In the genomic region with DNA sequence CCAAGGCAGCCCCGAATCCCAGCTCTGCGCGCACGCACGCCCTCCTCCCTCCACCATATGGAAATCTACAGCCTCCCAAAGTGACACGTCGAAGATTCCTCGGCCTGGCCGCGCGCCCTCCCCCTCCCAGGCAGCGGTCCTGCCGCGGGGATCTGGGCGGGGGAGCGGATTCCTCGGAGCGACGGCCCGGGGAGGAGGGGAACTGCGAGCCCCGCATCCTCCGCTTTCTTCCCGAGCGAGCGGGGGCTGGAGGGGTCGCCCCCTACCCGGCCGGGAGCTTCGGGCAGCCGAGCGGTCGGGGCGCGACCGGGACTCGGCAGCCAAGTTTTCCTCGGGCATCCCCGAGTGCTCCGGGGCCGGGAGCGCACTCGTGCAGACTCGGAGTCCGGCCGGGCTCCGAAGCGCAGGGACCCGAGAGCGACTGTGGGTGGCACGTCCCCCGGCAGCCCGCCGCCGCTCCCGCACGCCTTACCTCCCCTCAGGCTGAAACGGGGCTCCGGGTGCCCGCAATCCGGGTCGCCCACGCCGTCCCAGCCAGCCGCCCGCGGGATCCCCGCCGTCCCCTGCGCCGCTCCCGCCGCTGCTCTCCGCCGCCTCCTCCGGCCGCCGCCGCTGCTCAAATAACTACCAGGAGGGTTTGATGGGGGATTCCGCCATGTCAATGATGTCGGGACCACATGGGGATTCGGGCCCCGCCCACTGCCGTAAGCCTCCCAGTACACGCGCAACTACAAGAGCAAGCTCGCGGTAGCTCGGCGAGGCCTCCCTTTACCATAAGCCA, we compare ENCODE assay signal across 8 mouse cellular contexts. TPM values are rescaled to one million over a fixed set of nuclear protein-coding genes. Genes with fewer than 3 reads are reported as not detected.
DNase-seq lines count a peak whose midpoint lies in the region; ATAC-seq lines count a peak whose summit lies in the region.

Gene Fndc3b, minus strand, starts transcription at position 660 of the 781 bp plus-strand sequence.

- H3K4me2 ChIP-seq in forebrain, embryonic 11.5 days (ENCODE audit: low read depth, low read length, severe bottlenecking) = peak within 1 kb of the TSS; percentile 51
- peak within 1 kb of the TSS; percentile 79 for H3K4me2 ChIP-seq in heart, embryonic 15.5 days
- H3K4me2 ChIP-seq in liver, embryonic 13.5 days = peak within 1 kb of the TSS; percentile 71
- H3K4me2 ChIP-seq in stomach, embryonic 14.5 days (replicated peaks; ENCODE audit: low read depth, low read length) = peak within 1 kb of the TSS; percentile 86

- ATAC-seq in forebrain, embryonic 11.5 days (replicated peaks; ENCODE audit: low FRiP score) = peak; percentile 90
- ATAC-seq in heart, embryonic 15.5 days (replicated peaks; ENCODE audit: insufficient number of reproducible peaks, insufficient read depth, low FRiP score, low read depth) = peak; percentile 83
- ATAC-seq in liver, embryonic 13.5 days (ENCODE audit: low read depth) = peak; percentile 70
- ATAC-seq in stomach, embryonic 14.5 days (ENCODE audit: insufficient number of reproducible peaks, insufficient read depth, low FRiP score, low read depth) = peak; percentile 83

- H3K9ac ChIP-seq in forebrain, embryonic 11.5 days (ENCODE audit: low read length) = peak within 1 kb of the TSS; percentile 83
- peak within 1 kb of the TSS; percentile 96 for H3K9ac ChIP-seq in heart, embryonic 15.5 days
- H3K9ac ChIP-seq in liver, embryonic 13.5 days = peak within 1 kb of the TSS; percentile 74
- H3K9ac ChIP-seq in stomach, embryonic 14.5 days (replicated peaks; ENCODE audit: low read depth, low read length) = peak within 1 kb of the TSS; percentile 91

- DNase-seq in B cell, adult 2 months = peak; percentile 92 to 95
- peak; percentile 86 for DNase-seq in brain, embryonic 18.5 days (ENCODE audit: low read depth, low spot score)
- DNase-seq in forebrain, embryonic 11.5 days (ENCODE audit: low spot score) = peak; percentile 96
- DNase-seq in kidney, postnatal 14 days = peak; percentile 96
- peak; percentile 67 for DNase-seq in liver, embryonic 13.5 days
- peak; percentile 86 to 88 for DNase-seq in natural killer cell, adult 2 months (ENCODE audit: low spot score in 2 of 2)

- peak within 1 kb of the TSS; percentile 78 for H3K4me3 ChIP-seq in forebrain, embryonic 11.5 days (ENCODE audit: low read depth, low read length)
- H3K4me3 ChIP-seq in heart, embryonic 15.5 days = peak within 1 kb of the TSS; percentile 70
- peak within 1 kb of the TSS; percentile 69 for H3K4me3 ChIP-seq in liver, embryonic 13.5 days (replicated peaks)
- peak within 1 kb of the TSS; percentile 80 for H3K4me3 ChIP-seq in stomach, embryonic 14.5 days (ENCODE audit: low read depth, low read length)

- H3K9me3 ChIP-seq in forebrain, embryonic 11.5 days (ENCODE audit: control insufficient read depth, low read length) = no peaks in the 10 kb centered on the region
- H3K9me3 ChIP-seq in heart, embryonic 15.5 days (replicated peaks) = no peaks in the 10 kb centered on the region
- no peaks in the 10 kb centered on the region for H3K9me3 ChIP-seq in liver, embryonic 13.5 days (replicated peaks)
- no peaks in the 10 kb centered on the region for H3K9me3 ChIP-seq in stomach, embryonic 14.5 days (ENCODE audit: control insufficient read depth, low read depth, low read length)

- peak within 1 kb of the TSS; percentile 91 for H3K27ac ChIP-seq in forebrain, embryonic 11.5 days (ENCODE audit: low read depth, low read length)
- H3K27ac ChIP-seq in heart, embryonic 15.5 days = peak within 1 kb of the TSS; percentile 98
- H3K27ac ChIP-seq in liver, embryonic 13.5 days = peak within 1 kb of the TSS; percentile 80
- peak within 1 kb of the TSS; percentile 96 for H3K27ac ChIP-seq in stomach, embryonic 14.5 days (ENCODE audit: low read length)

- peaks cover 3% of the 10 kb centered on the region for H3K4me1 ChIP-seq in forebrain, embryonic 11.5 days (replicated peaks; ENCODE audit: control insufficient read depth, insufficient read depth, low read length)
- peaks cover 23% of the 10 kb centered on the region for H3K4me1 ChIP-seq in heart, embryonic 15.5 days (replicated peaks)
- peaks cover 22% of the 10 kb centered on the region for H3K4me1 ChIP-seq in liver, embryonic 13.5 days (replicated peaks)
- peaks cover 23% of the 10 kb centered on the region for H3K4me1 ChIP-seq in stomach, embryonic 14.5 days (ENCODE audit: control insufficient read depth, insufficient read depth, low read length)

- peaks cover 4% of the 10 kb centered on the region; the same call in 1 of the 2 replicates for H3K27me3 ChIP-seq in forebrain, embryonic 11.5 days (ENCODE audit: control insufficient read depth, insufficient read depth, low read length)
- H3K27me3 ChIP-seq in heart, embryonic 15.5 days = no peaks in the 10 kb centered on the region
- peaks cover 52% of the 10 kb centered on the region for H3K27me3 ChIP-seq in liver, embryonic 13.5 days
- H3K27me3 ChIP-seq in stomach, embryonic 14.5 days (ENCODE audit: control insufficient read depth, insufficient read depth, low read length) = no peaks in the 10 kb centered on the region

- H3K36me3 ChIP-seq in forebrain, embryonic 11.5 days (ENCODE audit: control insufficient read depth, insufficient read depth, low read length) = no peaks in the 10 kb centered on the region
- H3K36me3 ChIP-seq in heart, embryonic 15.5 days = no peaks in the 10 kb centered on the region
- no peaks in the 10 kb centered on the region for H3K36me3 ChIP-seq in liver, embryonic 13.5 days
- no peaks in the 10 kb centered on the region for H3K36me3 ChIP-seq in stomach, embryonic 14.5 days (ENCODE audit: control insufficient read depth, insufficient read depth, low read length)

- under 1% methylated on average over 69 of the region's 90 CpGs for WGBS in forebrain, embryonic 11.5 days
- under 1% methylated on average over 76 of the region's 90 CpGs for WGBS in heart, embryonic 15.5 days
- under 1% methylated on average over 82 of the region's 90 CpGs for WGBS in liver, embryonic 13.5 days (ENCODE audit: insufficient replicate concordance)
- under 1% methylated on average over 83 of the region's 90 CpGs for WGBS in stomach, embryonic 14.5 days

RNA-seq across cellular contexts. Expression of gene Fndc3b, which starts in this region (rescaled TPM):
- 11.3 and 11.9 TPM in 2 replicates for polyA plus RNA-seq in forebrain, embryonic 11.5 days (2014; fragmentation: Nextera tagmentation; extraction: Ambion mirVana)
- 24.0 and 27.8 TPM in 2 replicates for polyA plus RNA-seq in heart, embryonic 15.5 days (2015; fragmentation: Nextera tagmentation; extraction: Ambion mirVana)
- 4.7 and 6.9 TPM in 2 replicates for polyA plus RNA-seq in liver, embryonic 13.5 days (2015; fragmentation: Nextera tagmentation; extraction: Ambion mirVana)
- polyA plus RNA-seq in stomach, embryonic 14.5 days (2014; fragmentation: Nextera tagmentation; extraction: Ambion mirVana) = 32.8 and 33.3 TPM in 2 replicates

Comparison
In these comparisons a context has a peak if more than half of its experiments do, and no peak if none do; other contexts are left out.
1. Peak in every context shown above with its lines: DNase-seq, ATAC-seq, H3K4me3 ChIP-seq and H3K27ac ChIP-seq.